Mouse (Mus musculus): ENCODE results near the gene Capn5.
"Not testable (repeated sequence)": the region's sequence is repeated elsewhere in the genome, so short reads cannot be mapped to it uniquely, and the experiment has no call there.

The Capn5 gene

DNA sequence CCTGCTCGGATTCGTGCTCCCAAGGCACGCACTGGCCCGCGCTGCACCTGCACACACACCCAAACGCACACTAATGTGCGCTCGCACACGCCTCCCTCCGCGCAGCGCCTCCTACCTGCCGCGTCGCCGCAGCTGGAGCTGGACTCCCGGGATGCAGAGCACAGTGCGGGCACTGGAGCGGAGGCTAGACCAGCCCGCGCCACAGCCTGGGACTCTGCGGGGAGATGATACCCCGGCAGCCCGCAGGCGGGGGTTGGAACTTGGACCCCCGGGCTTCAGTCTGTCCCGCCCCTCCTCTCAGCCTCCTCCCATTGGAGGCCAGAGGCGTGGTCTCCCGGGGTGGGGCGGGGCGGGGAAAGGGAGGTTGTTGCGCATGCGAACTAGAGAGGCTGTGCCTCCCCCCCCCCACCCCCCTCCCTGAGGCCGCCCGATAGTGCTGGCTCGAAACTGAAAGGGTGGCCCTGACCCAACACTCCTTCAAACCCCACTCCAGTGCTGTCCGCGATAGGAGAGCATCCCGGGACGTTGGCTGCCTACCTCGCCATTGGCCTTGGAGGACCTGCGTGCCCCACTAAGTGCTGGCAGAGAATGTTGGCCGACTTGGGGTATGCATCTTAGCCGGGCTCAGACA, at the start of gene Capn5:
Gene Capn5, minus strand, starts transcription at position 346 of the 631 bp plus-strand sequence.
- DNase-seq (ENCODE audit: extremely low read depth, low read depth), result no peak

DNA sequence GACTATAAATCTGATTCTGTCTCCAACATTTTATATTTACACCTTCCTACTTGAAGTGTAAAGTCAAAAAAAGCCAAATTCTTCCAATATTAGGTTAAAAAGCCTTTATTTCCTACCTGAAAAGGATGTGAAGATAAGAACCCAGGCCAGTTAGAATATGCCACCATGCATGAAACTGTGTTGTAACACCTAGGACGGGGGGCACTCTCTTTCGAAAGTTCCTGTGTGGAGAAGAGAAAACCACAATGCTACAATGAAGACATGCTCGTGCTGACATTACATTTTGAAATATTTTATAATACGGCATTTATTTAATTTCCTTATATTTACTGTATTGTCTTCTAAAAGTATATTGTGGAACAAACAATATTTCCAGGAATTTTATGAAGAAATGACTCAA, 45.7 kb upstream of the Capn5 start:
- no peak for DNase-seq (ENCODE audit: extremely low read depth, low read depth)

DNA sequence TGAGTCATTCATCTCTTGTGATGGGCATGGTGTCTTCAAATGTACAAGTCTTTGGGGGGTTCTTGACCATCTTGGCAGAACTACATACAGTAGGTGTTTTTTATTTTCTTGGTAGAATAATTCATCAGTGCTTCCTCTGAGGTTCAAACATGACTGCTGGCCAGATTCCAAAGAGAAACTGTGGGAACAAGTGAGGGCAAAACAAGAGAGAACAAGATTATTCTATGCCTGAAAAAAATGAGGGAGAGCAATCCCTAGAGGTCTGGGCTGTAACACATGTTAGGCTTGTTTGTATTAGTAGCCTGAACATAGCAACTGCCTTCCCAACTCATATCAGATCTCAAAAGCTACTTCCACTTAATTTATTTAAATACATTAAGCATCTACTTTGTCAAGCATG, 38.6 kb upstream of the Capn5 start:
- no peak for DNase-seq (ENCODE audit: extremely low read depth, low read depth)

DNA sequence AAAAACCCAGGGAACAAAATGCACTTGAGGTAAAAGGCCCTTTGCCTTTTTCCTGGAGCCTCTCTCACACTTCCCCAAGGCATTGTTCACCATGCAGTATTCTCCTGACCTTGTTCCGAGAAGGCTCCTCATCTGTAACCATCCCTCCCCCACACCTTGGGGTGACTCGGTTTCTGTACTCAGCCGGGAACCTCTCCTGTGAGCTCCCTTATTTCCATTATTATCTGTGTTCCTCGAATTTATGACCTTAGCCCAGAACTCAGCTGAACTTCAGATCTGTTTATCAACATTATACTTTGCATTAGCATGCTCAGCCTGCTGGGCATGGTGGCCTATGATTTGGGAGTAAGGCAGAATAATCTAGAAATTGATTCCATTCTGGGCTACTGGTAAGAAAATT, 24.9 kb upstream of the Capn5 start:
- DNase-seq (ENCODE audit: extremely low read depth, low read depth), result no peak

DNA sequence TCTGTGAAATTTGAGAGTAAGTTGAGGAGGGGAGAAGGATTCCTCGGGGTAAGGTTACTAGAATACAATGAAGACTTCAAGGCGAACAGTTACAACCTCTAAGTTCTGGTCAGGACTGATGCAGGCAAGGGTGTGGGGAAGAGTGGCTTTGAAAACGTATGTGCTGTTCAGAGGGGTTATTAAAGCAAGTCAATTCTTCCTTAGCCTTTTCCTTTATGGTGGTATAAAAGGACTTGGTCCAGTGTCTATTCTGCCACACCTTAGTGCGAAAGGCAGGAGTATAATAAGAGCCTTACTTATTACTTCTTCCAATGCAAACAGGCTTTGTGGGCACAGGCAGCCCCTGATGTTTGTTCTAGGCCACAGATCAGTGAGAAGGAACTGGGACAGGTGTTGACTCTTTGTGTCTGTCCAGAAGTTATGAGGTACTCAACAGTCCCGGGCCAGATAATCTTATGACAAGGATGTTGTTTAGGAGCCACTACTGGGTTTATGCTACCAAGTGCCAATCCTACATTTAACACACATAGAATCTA, 23.5 kb upstream of the Capn5 start:
- DNase-seq (ENCODE audit: extremely low read depth, low read depth), result no peak

DNA sequence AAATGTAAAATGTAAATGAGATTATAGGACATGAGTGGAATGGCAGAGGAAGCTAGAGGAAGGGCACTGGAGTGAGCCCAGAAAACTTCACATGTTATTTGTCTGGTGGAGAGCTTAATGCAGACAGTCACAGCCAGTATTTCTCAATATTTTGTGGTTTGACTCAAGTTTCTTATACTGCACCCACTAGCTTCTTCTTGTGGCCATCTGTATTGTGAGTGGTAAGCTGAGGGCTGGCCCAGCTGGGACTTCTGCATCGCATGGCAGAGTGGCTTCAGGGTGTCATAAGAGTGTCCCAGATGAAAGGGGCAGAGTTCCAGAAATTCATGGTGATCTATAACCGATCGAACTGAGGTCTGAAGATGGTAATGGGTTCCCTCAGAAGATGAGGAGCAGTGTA, 22.3 kb upstream of the Capn5 start:
- no peak for DNase-seq (ENCODE audit: extremely low read depth, low read depth)

DNA sequence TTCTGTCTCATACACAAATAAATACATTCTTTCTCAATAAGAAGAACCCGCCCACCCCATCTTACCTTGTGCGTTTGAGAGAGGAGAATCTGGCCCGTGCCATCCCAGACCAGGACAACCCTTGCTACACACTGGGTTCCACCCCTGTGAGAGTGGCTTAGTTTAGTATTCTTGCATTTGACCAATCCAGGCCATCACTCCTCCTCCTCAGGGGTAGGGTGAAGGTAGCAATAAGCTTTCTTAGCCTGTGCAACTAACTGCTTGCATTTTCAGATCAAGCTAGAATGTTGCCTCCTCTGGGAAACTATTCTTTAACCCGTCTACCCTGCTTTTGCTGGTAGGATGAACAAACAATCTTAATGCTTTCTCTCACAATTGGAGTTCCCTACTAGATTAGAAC, 21.3 kb upstream of the Capn5 start, which contains the start of gene B3gnt6:
Gene B3gnt6, minus strand, starts transcription at position 101 of the 400 bp plus-strand sequence.
- DNase-seq (ENCODE audit: extremely low read depth, low read depth), result no peak

DNA sequence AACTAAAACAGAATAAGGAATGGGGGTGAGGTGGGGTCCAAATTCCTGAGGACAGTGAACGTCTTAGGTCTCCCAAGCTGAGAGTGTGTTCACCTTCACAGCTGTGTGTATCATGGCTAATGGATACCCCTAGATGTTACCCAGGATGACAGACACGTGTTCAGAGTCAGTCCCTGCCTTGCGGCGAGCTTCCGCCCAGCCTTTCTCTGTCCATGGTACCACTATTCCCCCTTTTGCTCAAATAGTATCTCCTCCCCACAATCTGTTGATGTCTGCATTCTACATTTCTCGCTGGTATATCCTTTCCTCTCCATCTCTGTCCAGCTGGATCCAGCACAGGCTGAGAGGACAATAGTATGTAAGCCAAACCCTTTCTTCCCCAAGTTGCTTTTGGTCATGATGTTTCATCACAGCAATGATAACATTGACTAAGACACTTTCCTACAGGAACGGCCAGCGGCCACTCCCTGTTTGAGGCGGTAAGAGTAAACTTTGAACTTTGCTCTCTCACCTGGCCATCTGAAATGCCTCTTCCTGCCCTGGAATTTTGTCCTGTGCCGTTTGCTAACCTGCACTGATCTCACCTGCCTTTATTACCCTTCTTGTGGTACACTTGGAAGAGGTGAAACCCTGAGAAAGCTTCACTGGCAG, 17.2 kb upstream of the Capn5 start:
- DNase-seq (ENCODE audit: extremely low read depth, low read depth), result no peak

DNA sequence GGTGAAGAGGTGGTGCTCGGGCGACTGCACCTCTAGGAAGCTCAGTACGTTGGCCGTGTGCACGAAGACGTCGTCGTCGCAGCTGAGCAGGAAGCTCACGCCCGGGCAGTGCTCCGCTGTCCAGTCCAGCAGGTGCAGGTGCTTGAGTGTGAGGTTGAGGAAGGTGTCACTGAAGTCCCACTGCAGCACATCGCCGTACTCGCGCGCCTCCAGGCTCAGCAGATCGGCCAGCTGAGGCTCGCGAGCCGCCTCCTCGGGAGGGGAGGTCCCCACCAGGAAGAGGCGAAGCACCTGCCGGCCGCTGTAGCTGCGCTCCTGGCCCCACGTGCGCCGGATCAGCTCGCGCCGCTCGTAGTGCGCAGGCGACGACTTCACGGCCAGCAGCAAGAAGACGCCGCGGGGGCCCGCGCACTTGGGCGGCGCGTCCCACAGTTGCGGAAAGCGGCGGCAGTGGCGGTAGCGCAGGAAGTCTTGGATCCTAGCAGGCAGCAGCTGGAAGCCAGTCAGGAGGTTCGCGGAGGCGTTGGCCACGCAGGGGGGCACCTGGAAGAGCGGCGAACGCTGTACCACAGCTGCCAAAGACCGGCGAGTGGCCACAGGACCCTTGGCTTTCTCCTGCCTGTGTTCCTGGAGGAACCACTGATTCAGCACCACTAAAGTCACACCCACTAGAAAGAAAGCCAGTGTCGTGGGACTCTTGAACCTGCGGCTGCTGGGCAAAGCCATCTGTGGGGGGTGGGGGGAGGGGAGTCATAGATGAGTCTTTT, 16.1 kb upstream of the Capn5 start:
- no peak for DNase-seq (ENCODE audit: extremely low read depth, low read depth)

DNA sequence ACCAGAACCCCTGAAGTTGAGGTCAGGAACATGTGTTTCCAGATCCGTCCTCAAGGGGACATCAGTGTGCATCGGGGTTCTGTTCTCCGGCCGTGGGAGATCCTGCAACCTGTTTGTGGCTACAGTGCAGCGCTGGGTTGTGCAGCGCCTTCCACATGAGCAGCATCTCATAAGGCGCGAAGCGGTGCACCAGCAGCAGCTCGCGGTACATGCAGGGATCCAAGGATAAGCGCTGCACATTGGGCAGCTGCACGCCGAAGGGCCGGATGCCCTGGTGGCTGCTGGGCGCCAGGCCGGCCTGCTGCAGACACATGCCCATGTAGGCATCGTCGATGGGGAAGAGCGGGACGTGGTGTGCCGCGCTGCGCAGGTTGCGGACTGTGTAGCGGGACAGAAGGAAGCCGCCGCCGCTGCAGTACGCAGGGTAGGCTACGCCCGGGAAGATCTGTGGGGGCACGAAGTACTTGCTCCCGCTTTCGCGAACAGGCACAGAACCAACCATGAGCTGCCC, 15.5 kb upstream of the Capn5 start:
- DNase-seq (ENCODE audit: extremely low read depth, low read depth), result no peak

DNA sequence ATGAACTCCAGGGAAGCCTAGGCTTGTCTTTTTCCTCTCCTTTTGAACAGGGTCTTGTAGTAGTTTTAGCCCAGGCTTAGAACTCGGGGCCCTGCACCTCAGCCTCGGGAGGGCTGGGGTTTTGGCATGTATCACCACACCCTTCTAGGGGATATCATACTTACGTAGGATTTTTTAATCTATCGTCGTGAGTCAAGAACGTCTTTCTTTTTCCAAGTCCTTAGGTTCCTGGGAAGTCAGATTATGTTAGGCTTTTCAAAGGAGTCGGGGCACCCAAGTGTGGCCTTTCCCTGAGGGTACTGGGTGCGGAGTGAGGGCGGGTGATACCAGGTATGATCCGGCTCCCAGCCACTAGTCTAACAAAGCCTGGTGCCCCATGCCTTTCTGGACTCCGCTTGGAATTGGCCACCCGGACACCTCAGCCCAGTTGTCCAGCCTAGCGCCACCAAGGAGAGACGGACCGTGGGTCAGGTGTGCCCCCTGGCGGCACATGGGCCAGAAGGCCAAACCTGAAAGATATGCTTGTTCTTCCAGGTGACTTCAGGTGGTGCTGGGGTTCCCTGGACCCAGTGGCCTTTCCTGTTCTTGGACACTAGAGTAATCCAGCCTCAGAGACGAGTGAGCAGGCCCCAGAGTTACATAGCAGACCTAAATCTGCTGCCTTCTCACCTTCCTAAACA, 13.6 kb upstream of the Capn5 start:
- DNase-seq (ENCODE audit: extremely low read depth, low read depth), result no peak

DNA sequence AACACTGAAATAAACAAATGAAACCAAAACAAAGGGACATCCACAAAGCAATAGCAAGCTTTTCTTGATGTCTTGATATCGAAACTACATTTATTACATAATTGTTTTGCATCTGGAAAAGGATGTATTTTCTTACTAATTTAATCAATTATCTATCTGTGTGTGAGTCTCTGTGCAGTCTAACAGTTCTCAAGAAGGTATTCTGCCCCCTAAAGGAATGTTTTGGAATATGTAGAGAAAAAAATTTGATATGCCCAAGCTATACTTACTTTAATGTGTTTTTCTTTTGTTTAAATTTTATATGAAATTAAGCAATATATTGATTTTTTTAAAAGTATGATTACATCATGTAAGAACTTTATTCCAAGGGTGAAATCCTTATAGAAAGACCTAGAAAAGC, 12.5 kb upstream of the Capn5 start:
- DNase-seq (ENCODE audit: extremely low read depth, low read depth), result peak; percentile 25

DNA sequence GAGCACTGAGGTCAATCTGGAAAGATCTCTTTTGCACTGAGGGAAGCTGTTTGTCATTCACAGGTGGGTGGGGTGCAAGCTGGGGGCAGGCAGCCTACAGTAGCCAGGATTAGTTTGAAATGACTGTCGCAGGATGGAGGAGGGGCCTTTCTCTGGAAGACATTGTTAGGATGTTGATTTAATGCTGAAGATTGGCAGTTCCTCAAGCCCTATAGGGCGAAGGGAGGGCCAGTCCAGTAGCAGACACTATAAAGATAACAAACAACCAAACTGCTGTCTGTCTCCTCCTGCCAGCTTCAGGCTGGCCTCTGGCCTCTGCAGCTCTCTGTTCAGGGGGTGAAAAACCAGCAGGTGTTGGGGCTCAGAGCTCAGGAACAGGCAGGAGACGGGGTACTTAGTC, 11.7 kb upstream of the Capn5 start:
- peak; percentile 26 for DNase-seq (ENCODE audit: extremely low read depth, low read depth)

DNA sequence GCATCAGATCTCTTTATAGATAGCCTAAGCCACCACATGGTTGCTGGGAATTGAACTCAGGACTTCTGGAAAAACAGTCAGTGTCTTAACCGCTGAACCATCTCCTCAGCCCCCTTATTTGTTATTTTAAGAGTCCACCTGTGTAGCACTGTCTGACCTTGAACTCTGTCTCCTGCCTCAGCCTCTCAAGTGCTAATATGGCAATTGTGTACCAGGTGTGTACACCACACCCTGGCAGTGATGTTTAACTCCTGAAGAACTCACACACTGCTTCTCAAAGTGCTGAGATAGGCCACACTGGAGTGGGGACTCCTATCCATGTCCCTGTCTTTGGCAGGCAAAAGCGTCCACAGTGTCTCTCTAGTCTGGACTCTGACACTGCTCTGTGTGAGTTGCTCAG, 10.6 kb upstream of the Capn5 start:
- no peak for DNase-seq (ENCODE audit: extremely low read depth, low read depth)

DNA sequence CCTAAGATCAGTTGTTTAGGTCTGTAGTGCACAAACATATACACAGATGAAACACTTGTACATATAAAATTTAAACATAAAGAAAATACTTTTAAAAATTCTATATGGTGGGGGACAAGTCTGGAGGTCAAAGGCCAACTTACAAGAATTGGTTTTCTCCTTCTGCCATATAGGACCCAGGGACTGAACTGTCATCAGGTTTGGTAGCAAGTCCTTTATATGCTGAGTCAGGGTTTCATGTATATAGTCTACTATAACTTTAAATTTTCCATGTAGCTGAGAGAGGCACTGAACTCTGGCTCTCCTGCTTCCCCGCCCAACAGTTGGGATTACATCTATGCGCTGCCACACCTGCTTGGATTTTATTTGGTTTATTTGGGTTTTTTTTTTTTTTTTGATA, 10.2 kb upstream of the Capn5 start:
- no peak for DNase-seq (ENCODE audit: extremely low read depth, low read depth)

DNA sequence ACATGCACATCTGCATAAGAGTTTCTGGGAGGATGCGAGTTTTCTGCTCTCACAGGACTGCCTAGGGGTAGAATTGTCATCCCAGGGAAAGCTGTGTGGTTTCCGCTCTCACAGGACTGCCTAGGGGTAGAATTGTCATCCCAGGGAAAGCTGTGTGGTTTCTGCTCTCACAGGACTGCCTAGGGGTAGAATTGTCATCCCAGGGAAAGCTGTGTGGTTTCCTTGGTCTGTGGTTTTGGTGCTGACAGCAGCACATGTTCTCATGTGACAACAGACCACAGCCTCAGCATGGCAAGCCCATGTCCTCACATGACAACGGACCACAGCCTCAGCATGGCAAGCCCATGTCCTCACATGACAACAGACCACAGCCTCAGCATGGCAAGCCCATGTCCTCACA, 9.3 kb upstream of the Capn5 start:
- DNase-seq (ENCODE audit: extremely low read depth, low read depth), result not testable (repeated sequence)

DNA sequence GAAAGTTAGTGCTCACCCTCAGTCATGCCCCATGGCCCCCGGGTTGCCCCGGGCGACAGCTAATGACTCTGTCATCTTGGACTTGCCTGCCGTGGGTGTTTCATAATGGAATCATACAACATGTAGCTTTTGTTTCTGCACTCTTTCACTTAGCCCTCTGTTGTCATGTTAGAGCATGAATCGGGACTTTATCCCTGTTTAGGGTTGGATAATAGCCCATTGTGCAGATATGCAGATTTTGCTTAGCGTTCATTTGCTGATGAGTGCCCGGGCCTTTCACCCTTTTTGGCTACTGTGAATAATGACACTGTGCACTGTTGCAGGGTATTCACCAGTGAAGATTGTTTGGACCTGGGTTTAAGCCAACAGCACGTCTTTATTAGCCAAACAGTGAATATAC, 8.6 kb upstream of the Capn5 start:
- no peak for DNase-seq (ENCODE audit: extremely low read depth, low read depth)

DNA sequence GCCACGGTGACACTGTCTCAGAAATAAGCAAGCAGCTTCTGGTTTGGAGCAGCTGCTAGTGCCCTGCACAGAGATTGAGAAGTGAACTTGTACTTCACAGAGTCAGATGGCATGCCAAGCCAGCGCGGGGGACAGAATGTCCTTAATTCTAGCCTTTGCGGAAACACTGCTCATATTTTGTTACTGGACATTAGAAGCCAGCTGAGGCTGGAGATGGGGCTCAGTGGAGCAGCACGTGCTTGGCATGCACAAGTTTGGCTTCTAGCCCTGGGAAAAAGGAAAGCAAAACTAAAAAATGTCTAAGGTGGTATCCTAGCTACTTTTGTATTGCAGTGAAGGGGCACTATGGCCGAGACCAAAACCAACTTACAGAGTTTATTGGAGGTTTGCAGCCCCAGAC, 7.3 kb upstream of the Capn5 start:
- no peak for DNase-seq (ENCODE audit: extremely low read depth, low read depth)

DNA sequence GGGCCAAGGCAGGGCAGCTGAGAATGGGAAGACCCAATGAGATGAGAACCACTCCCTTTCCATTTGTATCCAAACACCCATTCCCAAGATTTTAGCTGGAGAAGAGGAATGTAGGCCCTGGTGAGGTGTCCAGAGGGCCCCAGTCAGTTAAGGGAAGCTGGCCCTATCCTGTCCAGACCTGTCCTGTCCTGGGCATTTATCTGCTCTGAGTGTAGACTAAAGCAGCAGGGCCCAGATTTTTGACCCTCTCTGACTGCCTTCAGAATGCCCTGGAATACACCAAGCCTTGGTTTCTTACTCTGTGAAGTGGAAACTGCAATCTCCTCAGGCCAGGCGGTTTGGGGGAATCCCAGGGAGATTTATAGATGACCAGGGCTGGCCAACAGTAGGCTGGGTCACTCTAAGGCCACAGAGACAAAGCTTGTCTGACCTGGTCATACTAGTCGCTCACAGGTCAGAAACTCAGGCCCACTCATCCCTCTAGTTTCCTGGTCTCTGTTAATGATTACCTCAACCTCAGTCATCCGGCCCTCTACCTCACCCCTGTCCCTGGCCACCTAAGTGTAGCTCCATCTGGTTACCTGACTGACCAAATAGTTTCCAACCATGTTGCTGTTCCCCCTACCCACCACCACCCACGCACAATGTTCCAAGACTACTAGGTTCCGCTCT, 622 bp upstream of the Capn5 start:
- DNase-seq (ENCODE audit: extremely low read depth, low read depth), result no peak

DNA sequence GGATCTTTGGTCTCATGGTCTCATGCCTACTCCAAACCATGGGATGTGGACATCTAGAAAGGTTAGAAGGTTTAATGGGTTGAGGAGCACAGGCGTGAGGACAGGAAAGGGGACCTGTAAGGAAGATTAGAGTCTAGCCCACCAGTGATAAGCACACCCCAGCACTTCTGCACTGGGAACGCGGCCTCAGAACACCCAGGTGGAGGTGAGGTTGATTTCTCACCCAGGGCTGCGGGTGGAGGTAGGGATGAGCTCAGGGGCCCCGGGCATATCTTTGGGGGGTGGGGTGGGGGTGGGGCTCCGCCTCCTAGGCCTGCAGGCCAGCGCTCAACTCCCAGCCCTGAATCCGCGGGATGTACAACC, 527 bp downstream of the Capn5 start:
- no peak for DNase-seq (ENCODE audit: extremely low read depth, low read depth)

DNA sequence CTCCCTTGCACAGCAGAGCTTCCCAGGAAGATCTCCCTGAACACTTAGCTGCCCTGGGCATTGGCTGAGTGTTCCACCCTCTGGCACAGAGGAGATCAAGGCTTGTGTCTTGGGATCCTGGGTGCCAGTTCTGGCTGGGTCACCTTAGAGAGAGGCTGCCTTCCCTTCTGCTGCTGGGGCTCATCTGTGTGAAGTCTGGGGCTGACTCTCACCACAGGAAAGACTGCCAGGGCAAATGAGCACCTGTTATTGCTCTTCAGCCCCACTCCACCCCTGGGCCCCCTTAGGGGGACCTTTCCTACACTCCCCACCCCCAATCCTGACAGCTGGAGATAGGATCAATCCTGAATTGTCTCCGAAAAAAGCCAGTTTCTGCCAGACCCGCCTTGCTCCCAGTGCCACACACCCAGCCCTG, 996 bp downstream of the Capn5 start:
- DNase-seq (ENCODE audit: extremely low read depth, low read depth), result no peak

All from MEL-GATA-1-ER (cell line).